Mouse (Mus musculus) liver, embryonic 16.5 days (tissue): Measurements from ENCODE around the gene Lztfl1. TPM values are rescaled to one million over a fixed set of nuclear protein-coding genes. Genes with fewer than 3 reads are reported as not detected.
"Not testable (repeated sequence)": the region's sequence is repeated elsewhere in the genome, so short reads cannot be mapped to it uniquely, and the experiment has no call there.

ENCODE experiments used
- ATAC-seq: fragments of 200-750 bp; cut with Nextera tagmentation; 2 replicates; pipeline ENCODE4 v1.8.0; 2017; ENCODE audit warnings: low read depth, mild to moderate bottlenecking, moderate number of reproducible peaks, moderate library complexity
- H3K27ac ChIP-seq: fragments of 300-500 bp; sonication (generic); 2 replicates; pipeline ENCODE4 v1.5.1; 2014; ENCODE audit warnings: mild to moderate bottlenecking, low read length
- H3K27me3 ChIP-seq: fragments of 300-500 bp; sonication (generic); 2 replicates; pipeline ENCODE4 v1.6.1; 2014; ENCODE audit warnings: low read depth, low read length, mixed read lengths; ENCODE audit not compliant: control insufficient read depth, insufficient read depth
- H3K36me3 ChIP-seq: fragments of 300-500 bp; sonication (generic); 2 replicates; pipeline ENCODE4 v1.6.1; 2014; ENCODE audit warnings: mild to moderate bottlenecking; ENCODE audit not compliant: control insufficient read depth, insufficient read depth
- H3K4me1 ChIP-seq: fragments of 300-500 bp; sonication (generic); 2 replicates; pipeline ENCODE4 v1.6.1; 2014; ENCODE audit warnings: low read depth, low read length, mixed read lengths; ENCODE audit not compliant: control insufficient read depth
- H3K4me2 ChIP-seq: fragments of 300-500 bp; sonication (generic); 2 replicates; pipeline ENCODE4 v1.6.1; 2014; ENCODE audit warnings: low read depth, low read length, mixed read lengths
- H3K4me3 ChIP-seq: fragments of 300-500 bp; sonication (generic); 2 replicates; pipeline ENCODE4 v1.5.1; 2014; ENCODE audit warnings: low read depth, mild to moderate bottlenecking, low read length
- H3K9ac ChIP-seq: fragments of 300-500 bp; sonication (generic); 2 replicates; pipeline ENCODE4 v1.6.1; 2014; ENCODE audit warnings: low read depth, low read length
- H3K9me3 ChIP-seq: fragments of 300-500 bp; sonication (generic); replicated peaks from 2 replicates; pipeline ENCODE4 v1.6.1; 2016; ENCODE audit warnings: low read length; ENCODE audit not compliant: control insufficient read depth
- WGBS: fragments of 180-500 bp; shearing (Covaris S2); extraction: QIAGEN DNeasy Blood & Tissue Kit; methylation state at CpG from one replicate; pipeline ENCODE4 v1.1.7; 2014; ENCODE audit not compliant: insufficient replicate concordance; 5-methylcytosine and 5-hydroxymethylcytosine counted together
- polyA plus RNA-seq: library from polyadenylated mRNA; unstranded; fragments of >200 nt; fragmentation: Nextera tagmentation; extraction: Ambion mirVana; gene quantifications from 2 replicates; pipeline ENCODE4 v1.2.1, GENCODE M21; 2015

Lztfl1 gene
- polyA plus RNA-seq, 1 experiment from 2014 or later: 16.0 TPM

GRCm38 (mm10) chr9:123754333-123754732 lies 36.8 kb upstream of the Lztfl1 start:
- no peak for ATAC-seq
- Histone ChIP-seq H3K9me3 (no peaks in the 10 kb centered on the region), H3K4me2 (no peak overlapping the region), H3K4me1 (no peaks in the 10 kb centered on the region), H3K9ac (no peak overlapping the region), H3K4me3 (no peak overlapping the region), H3K27me3 (no peaks in the 10 kb centered on the region), H3K36me3 (no peaks in the 10 kb centered on the region), H3K27ac (no peak overlapping the region)
- WGBS: 43% methylated on average over 4 of the region's 4 CpGs

- H3K4me2 ChIP-seq, H3K27me3 ChIP-seq, H3K9ac ChIP-seq, H3K4me3 ChIP-seq, H3K9me3 ChIP-seq, H3K4me1 ChIP-seq, H3K36me3 ChIP-seq, ATAC-seq, H3K27ac ChIP-seq: not testable (repeated sequence)
- 78% methylated on average over 7 of the region's 8 CpGs for WGBS
Measured at GRCm38 (mm10) chr9:123749687-123750086, 32.2 kb upstream of the Lztfl1 start.

- no peaks in the 10 kb centered on the region for H3K4me1 ChIP-seq
- 75% methylated on average over 4 of the region's 4 CpGs for WGBS
- H3K4me2 ChIP-seq: no peak overlapping the region
- H3K36me3 ChIP-seq: no peaks in the 10 kb centered on the region
- H3K27me3 ChIP-seq: no peaks in the 10 kb centered on the region
- no peaks in the 10 kb centered on the region for H3K9me3 ChIP-seq
- ATAC-seq: no peak
- no peak overlapping the region for H3K27ac ChIP-seq
- no peak overlapping the region for H3K9ac ChIP-seq
- no peak overlapping the region for H3K4me3 ChIP-seq
Measured at GRCm38 (mm10) chr9:123740799-123741198, 23.3 kb upstream of the Lztfl1 start.

GRCm38 (mm10) chr9:123734133-123734532 lies 16.6 kb upstream of the Lztfl1 start:
- no peaks in the 10 kb centered on the region for H3K27me3 ChIP-seq
- H3K4me1 ChIP-seq: no peaks in the 10 kb centered on the region
- H3K4me3 ChIP-seq: no peak overlapping the region
- no peaks in the 10 kb centered on the region for H3K36me3 ChIP-seq
- no peak overlapping the region for H3K9ac ChIP-seq
- no peak for ATAC-seq
- H3K4me2 ChIP-seq: no peak overlapping the region
- 38% methylated on average over 3 of the region's 3 CpGs for WGBS
- no peak overlapping the region for H3K27ac ChIP-seq
- no peaks in the 10 kb centered on the region for H3K9me3 ChIP-seq

- Histone ChIP-seq H3K9ac (no peak overlapping the region), H3K27ac (no peak overlapping the region), H3K27me3 (no peaks in the 10 kb centered on the region), H3K9me3 (no peaks in the 10 kb centered on the region), H3K4me2 (no peak overlapping the region), H3K4me3 (no peak overlapping the region), H3K36me3 (no peaks in the 10 kb centered on the region), H3K4me1 (no peaks in the 10 kb centered on the region)
- ATAC-seq: no peak
- 47% methylated on average over 3 of the region's 3 CpGs for WGBS
Measured at GRCm38 (mm10) chr9:123731271-123731670, 13.8 kb upstream of the Lztfl1 start.

- ATAC-seq: no peak
- no peaks in the 10 kb centered on the region for H3K36me3 ChIP-seq
- no peak overlapping the region for H3K9ac ChIP-seq
- H3K4me3 ChIP-seq: no peak overlapping the region
- WGBS: 40% methylated on average over 2 of the region's 2 CpGs
- H3K27ac ChIP-seq: no peak overlapping the region
- H3K9me3 ChIP-seq: no peaks in the 10 kb centered on the region
- no peaks in the 10 kb centered on the region for H3K27me3 ChIP-seq
- H3K4me1 ChIP-seq: peaks cover under 1% of the 10 kb centered on the region; the same call in 1 of the 2 replicates
- no peak overlapping the region for H3K4me2 ChIP-seq
Measured at GRCm38 (mm10) chr9:123722737-123723493, 5.4 kb upstream of the Lztfl1 start.

- Histone ChIP-seq H3K9me3 (no peaks in the 10 kb centered on the region), H3K4me2 (peak overlapping the region; percentile 76), H3K27me3 (no peaks in the 10 kb centered on the region), H3K36me3 (no peaks in the 10 kb centered on the region; the same call in 1 of the 2 replicates), H3K27ac (no peak overlapping the region), H3K9ac (no peak overlapping the region), H3K4me3 (0 out of 2 replicates have a peak overlapping the region, but pooled peaks have one; percentile 20), H3K4me1 (peaks cover 7% of the 10 kb centered on the region)
- WGBS: 43% methylated on average over 3 of the region's 3 CpGs
- no peak for ATAC-seq
Measured at GRCm38 (mm10) chr9:123716301-123716700, 1.2 kb downstream of the Lztfl1 start.

GRCm38 (mm10) chr9:123713111-123713510 lies 4.4 kb downstream of the Lztfl1 start:
- Histone ChIP-seq H3K9ac (no peak overlapping the region), H3K4me3 (no peak overlapping the region), H3K27me3 (no peaks in the 10 kb centered on the region), H3K4me1 (peaks cover 7% of the 10 kb centered on the region), H3K9me3 (no peaks in the 10 kb centered on the region), H3K27ac (no peak overlapping the region), H3K36me3 (peaks cover 2% of the 10 kb centered on the region; the same call in 1 of the 2 replicates), H3K4me2 (no peak overlapping the region)
- WGBS: 76% methylated on average over 2 of the region's 2 CpGs
- no peak for ATAC-seq

- Histone ChIP-seq H3K4me1 (no peaks in the 10 kb centered on the region), H3K4me2 (no peak overlapping the region), H3K27me3 (no peaks in the 10 kb centered on the region), H3K9ac (no peak overlapping the region), H3K4me3 (no peak overlapping the region), H3K9me3 (no peaks in the 10 kb centered on the region), H3K36me3 (peaks cover 5% of the 10 kb centered on the region; the same call in 1 of the 2 replicates), H3K27ac (no peak overlapping the region)
- no peak for ATAC-seq
- WGBS: 37% methylated on average over 2 of the region's 2 CpGs
Measured at GRCm38 (mm10) chr9:123709226-123709625, 8.3 kb downstream of the Lztfl1 start.
